Mouse (Mus musculus) lung, adult 2 months (tissue): ENCODE results near the gene Nsd2. TPM values are rescaled to one million over a fixed set of nuclear protein-coding genes. Genes with fewer than 3 reads are reported as not detected.
A peak's percentile ranks its signal among the peaks of the same experiment; 100 is the strongest.

Source experiments
- DNase-seq: peaks from one replicate; pipeline ENCODE4 v3.0.0; 2022
- H3K4me1 ChIP-seq: fragments of 200-500 bp; 2 replicates; pipeline ENCODE4 v1.6.1; 2011; ENCODE audit warnings: low read length; ENCODE audit not compliant: control insufficient read depth, insufficient read depth
- H3K4me3 ChIP-seq: fragments of 200-500 bp; replicated peaks from 2 replicates; pipeline ENCODE3; 2011; ENCODE audit warnings: low read depth, mild to moderate bottlenecking, control low read depth, low read length; ENCODE audit errors: extremely low read depth
- CTCF ChIP-seq: fragments of 200-500 bp; IDR thresholded peaks from 2 replicates; pipeline ENCODE4 v1.5.1; 2011; ENCODE audit warnings: mild to moderate bottlenecking, low read length, control low read depth; ENCODE audit not compliant: insufficient read depth
- POLR2A ChIP-seq: fragments of 200-500 bp; IDR thresholded peaks from 2 replicates; pipeline ENCODE4 v1.6.1; 2011; ENCODE audit warnings: low read depth, mild to moderate bottlenecking, control low read depth, low read length, borderline replicate concordance; ENCODE audit errors: extremely low read depth
- WGBS: fragments of 180-500 bp; shearing (Covaris S2); methylation state at CpG from one replicate; pipeline ENCODE4 v1.1.7; 2018; 5-methylcytosine and 5-hydroxymethylcytosine counted together
- polyA plus RNA-seq: library from polyadenylated mRNA; depleted of rRNA; stranded (reverse); fragments of >200 nt; gene quantifications from 2 replicates; pipeline ENCODE4 v1.2.3, GENCODE M21; 2012

Gene Nsd2
- polyA plus RNA-seq, 1 experiment = 7.6 TPM

- TF ChIP-seq CTCF = no peak
- TF ChIP-seq POLR2A = no peak
- WGBS = 72% methylated on average over 4 of the region's 4 CpGs
Observed at GRCm38 (mm10) chr5:33842549-33842948, 22.0 kb downstream of the Nsd2 start.

GRCm38 (mm10) chr5:33851466-33851865 lies 30.9 kb downstream of the Nsd2 start:
- no peak for DNase-seq
- Histone ChIP-seq H3K4me1 (no peaks in the 10 kb centered on the region), H3K4me3 (no peak overlapping the region)
- whole genome bisulfite sequencing = 94% methylated on average over 4 of the region's 4 CpGs
- TF ChIP-seq CTCF (no peak), POLR2A (no peak)

More at GRCm38 (mm10) chr5:33842549-33842948, 22.0 kb downstream of the Nsd2 start:
- H3K4me1 ChIP-seq = no peaks in the 10 kb centered on the region; the same call in 1 of the 2 replicates
- no peak overlapping the region for H3K4me3 ChIP-seq
- DNase-seq = no peak

DNA sequence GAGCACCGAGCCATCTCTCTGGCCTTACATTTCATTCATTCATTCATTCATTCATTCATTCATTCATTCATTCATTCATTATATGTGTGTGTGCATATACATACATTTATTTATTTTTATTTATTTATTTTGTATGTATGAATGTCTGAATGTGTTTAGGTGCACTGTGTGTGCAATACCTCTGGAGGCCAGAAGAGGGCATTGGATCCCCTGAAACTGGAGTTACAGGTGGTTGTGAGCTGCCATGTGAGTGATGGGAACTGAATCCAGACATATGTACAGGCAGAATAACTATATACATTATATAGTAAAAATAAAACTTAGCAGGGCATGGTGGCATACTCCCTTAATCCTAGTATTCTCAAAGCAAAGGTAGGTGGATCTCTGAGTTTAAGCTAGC lies 32.6 kb downstream of the Nsd2 start:
- TF ChIP-seq CTCF = no peak
- no peak for TF ChIP-seq POLR2A
- WGBS = 100% methylated on average over 1 of the region's 1 CpGs

GRCm38 (mm10) chr5:33854019-33854418 lies 33.5 kb downstream of the Nsd2 start:
- WGBS = 73% methylated on average over 2 of the region's 2 CpGs
- TF ChIP-seq CTCF (0 out of 2 replicates have a peak, but pooled peaks have one; percentile 6), POLR2A (no peak)
- H3K4me3 ChIP-seq = no peak overlapping the region
- H3K4me1 ChIP-seq = no peaks in the 10 kb centered on the region
- DNase-seq = no peak

More for the DNA sequence above, 32.6 kb downstream of the Nsd2 start:
- Histone ChIP-seq H3K4me3 (no peak overlapping the region), H3K4me1 (no peaks in the 10 kb centered on the region)
- DNase-seq = no peak

DNA sequence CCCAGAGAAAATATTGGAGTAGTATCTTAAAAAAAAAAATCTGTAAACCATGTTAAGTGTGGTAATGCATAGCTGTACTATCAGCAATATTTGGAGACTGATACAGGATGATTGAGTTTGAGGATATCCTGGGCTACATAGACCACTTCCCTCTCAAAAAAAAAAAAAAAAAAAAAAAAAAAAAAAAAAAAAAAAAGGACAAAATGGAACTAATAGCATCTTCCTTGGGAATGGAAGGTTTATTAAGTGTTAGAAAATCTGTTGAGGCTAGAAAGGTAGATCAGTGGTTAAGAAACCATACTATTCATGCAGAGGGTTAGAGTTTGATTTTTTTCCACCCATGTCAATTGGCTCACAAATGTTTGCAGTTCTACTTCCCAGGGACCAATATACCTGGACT lies 37.2 kb downstream of the Nsd2 start:
- no peak for DNase-seq
- TF ChIP-seq POLR2A (no peak), CTCF (no peak)
- Histone ChIP-seq H3K4me1 (no peaks in the 10 kb centered on the region), H3K4me3 (no peak overlapping the region)

- TF ChIP-seq CTCF = no peak
- no peak for TF ChIP-seq POLR2A
Observed at GRCm38 (mm10) chr5:33875472-33875871, 54.9 kb downstream of the Nsd2 start.

DNA sequence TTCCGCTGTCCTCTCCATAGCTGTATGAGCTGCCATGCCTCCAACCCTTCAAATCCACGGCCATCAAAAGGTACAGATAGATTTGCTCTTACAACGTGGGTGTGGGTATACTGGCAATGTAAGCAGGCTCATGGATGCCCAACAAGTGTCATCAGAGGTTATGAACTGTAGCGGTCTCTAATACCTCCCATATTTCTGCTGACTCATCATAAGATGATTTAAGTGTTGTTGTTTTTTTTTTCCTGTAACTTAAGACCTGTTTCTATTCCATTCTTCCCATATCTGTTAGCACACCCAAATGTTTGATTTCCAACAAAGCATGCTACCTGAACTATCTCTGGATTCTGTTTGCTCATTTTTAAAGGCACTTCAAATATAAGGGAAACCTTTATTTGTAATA lies 60.6 kb downstream of the Nsd2 start:
- TF ChIP-seq POLR2A (no peak), CTCF (no peak)
- no peaks in the 10 kb centered on the region for H3K4me1 ChIP-seq
- 89% methylated on average over 4 of the region's 4 CpGs for WGBS

More at GRCm38 (mm10) chr5:33875472-33875871, 54.9 kb downstream of the Nsd2 start:
- Histone ChIP-seq H3K4me1 (no peaks in the 10 kb centered on the region), H3K4me3 (no peak overlapping the region)
- DNase-seq = no peak
- 90% methylated on average over 1 of the region's 1 CpGs for WGBS

DNA sequence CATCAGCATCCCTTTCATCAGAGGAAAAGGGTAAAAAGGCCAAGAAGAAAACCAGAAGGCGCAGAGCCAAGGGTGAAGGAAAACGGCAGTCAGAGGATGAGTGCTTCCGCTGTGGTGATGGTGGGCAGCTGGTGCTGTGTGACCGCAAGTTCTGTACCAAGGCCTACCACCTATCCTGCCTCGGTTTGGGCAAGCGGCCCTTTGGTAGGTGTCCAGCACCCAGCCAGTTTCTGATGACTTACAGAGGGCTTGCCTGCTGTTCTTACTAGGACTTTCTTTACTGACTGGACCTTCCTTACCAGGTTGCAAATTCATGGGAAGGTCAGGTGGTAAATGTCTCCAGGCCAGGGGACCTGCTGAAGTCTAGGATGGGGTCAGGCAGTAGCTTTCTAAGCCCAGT lies 72.9 kb downstream of the Nsd2 start:
- Histone ChIP-seq H3K4me3 (no peak overlapping the region), H3K4me1 (no peaks in the 10 kb centered on the region)
- 93% methylated on average over 6 of the region's 6 CpGs for WGBS
- DNase-seq = no peak
- TF ChIP-seq CTCF = no peak
- no peak for TF ChIP-seq POLR2A

More for the DNA sequence above, 60.6 kb downstream of the Nsd2 start:
- no peak overlapping the region for H3K4me3 ChIP-seq
- no peak for DNase-seq

- WGBS = 81% methylated on average over 9 of the region's 9 CpGs
- TF ChIP-seq CTCF = no peak
- no peak for TF ChIP-seq POLR2A
- H3K4me1 ChIP-seq = no peaks in the 10 kb centered on the region
- H3K4me3 ChIP-seq = no peak overlapping the region
- no peak for DNase-seq
Observed at GRCm38 (mm10) chr5:33895116-33895515, 74.6 kb downstream of the Nsd2 start.

GRCm38 (mm10) chr5:33897158-33897557 lies 76.6 kb downstream of the Nsd2 start:
- TF ChIP-seq POLR2A (no peak), CTCF (no peak)
- WGBS = 75% methylated on average over 2 of the region's 2 CpGs
- no peak for DNase-seq

DNA sequence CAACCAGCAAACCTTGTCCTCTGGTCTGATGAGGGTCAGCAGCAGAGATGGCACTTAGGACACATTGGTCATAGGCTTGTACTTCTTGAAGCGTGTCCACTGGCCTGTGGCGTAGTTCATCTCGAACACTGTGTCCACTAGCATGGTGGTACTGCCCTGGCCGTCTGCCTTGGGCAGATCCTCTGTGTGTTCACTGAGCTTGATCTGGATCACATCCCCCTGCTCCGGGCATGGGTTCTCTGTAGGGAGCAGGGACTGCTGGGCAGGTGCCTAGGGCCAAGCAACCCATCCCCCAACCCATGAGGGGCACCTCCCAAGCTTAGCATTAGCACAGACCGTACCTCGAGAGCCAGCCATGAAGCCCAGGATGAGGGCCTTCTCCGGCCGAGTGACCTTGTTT lies 78.1 kb downstream of the Nsd2 start:
- 91% methylated on average over 9 of the region's 9 CpGs for WGBS
- TF ChIP-seq POLR2A (no peak), CTCF (no peak)
- Histone ChIP-seq H3K4me3 (no peak overlapping the region), H3K4me1 (no peaks in the 10 kb centered on the region)
- no peak for DNase-seq

More at GRCm38 (mm10) chr5:33897158-33897557, 76.6 kb downstream of the Nsd2 start:
- Histone ChIP-seq H3K4me1 (no peaks in the 10 kb centered on the region), H3K4me3 (no peak overlapping the region)

- DNase-seq = no peak
- Histone ChIP-seq H3K4me3 (no peak overlapping the region), H3K4me1 (no peaks in the 10 kb centered on the region)
- TF ChIP-seq CTCF (no peak), POLR2A (no peak)
- WGBS = 81% methylated on average over 3 of the region's 3 CpGs
Observed at GRCm38 (mm10) chr5:33899245-33899644, 78.7 kb downstream of the Nsd2 start.
